Mouse (Mus musculus): ENCODE data around the gene Gprc5a.

GRCm38 (mm10) chr6:135024781-135025420 is 40.5 kb upstream of the Gprc5a start:
- TF ChIP-seq CTCF (conservative IDR thresholded peaks at IDR 0.05; ENCODE audit: low read length) (no peak), POU5F1 (IDR thresholded peaks at IDR 0.05; ENCODE audit: borderline replicate concordance, low read length) (no peak)
